Mouse (Mus musculus): ENCODE measurements around the gene Zdhhc11.
"Not testable (repeated sequence)": the region's sequence is repeated elsewhere in the genome, so short reads cannot be mapped to it uniquely, and the experiment has no call there.

Gene Zdhhc11

GRCm38 (mm10) chr13:74006881-74007280, 43.2 kb downstream of the Zdhhc11 start:
- DNase-seq (ENCODE audit: low read depth): not testable (repeated sequence)

- DNase-seq (ENCODE audit: low read depth): not testable (repeated sequence)
These were observed 44.6 kb downstream of the Zdhhc11 start for GRCm38 (mm10) chr13:74008216-74008615.

GRCm38 (mm10) chr13:74008948-74009718, 45.5 kb downstream of the Zdhhc11 start, which contains the start of gene Tppp:
Tppp (plus strand) TSS chr13:74009407.
- DNase-seq (ENCODE audit: low read depth): peak; percentile 82

- DNase-seq (ENCODE audit: low read depth): no peak
These were observed 46.4 kb downstream of the Zdhhc11 start for GRCm38 (mm10) chr13:74009791-74010614.

GRCm38 (mm10) chr13:74010678-74011077, 47.0 kb downstream of the Zdhhc11 start:
- no peak for DNase-seq (ENCODE audit: low read depth)

- DNase-seq (ENCODE audit: low read depth): no peak
These were observed 52.3 kb downstream of the Zdhhc11 start for GRCm38 (mm10) chr13:74015908-74016307.

- no peak for DNase-seq (ENCODE audit: low read depth)
These were observed 53.8 kb downstream of the Zdhhc11 start for GRCm38 (mm10) chr13:74017426-74017825.

GRCm38 (mm10) chr13:74019006-74019405, 55.4 kb downstream of the Zdhhc11 start:
- DNase-seq (ENCODE audit: low read depth): not testable (repeated sequence)

GRCm38 (mm10) chr13:74025151-74026081, 61.8 kb downstream of the Zdhhc11 start:
- no peak for DNase-seq (ENCODE audit: low read depth)

- no peak for DNase-seq (ENCODE audit: low read depth)
These were observed 62.6 kb downstream of the Zdhhc11 start for GRCm38 (mm10) chr13:74026215-74026614.

GRCm38 (mm10) chr13:74028116-74028515, 64.5 kb downstream of the Zdhhc11 start:
- no peak for DNase-seq (ENCODE audit: low read depth)

GRCm38 (mm10) chr13:74029013-74029412, 65.4 kb downstream of the Zdhhc11 start:
- DNase-seq (ENCODE audit: low read depth): no peak

GRCm38 (mm10) chr13:74030691-74031090, 67.0 kb downstream of the Zdhhc11 start:
- DNase-seq (ENCODE audit: low read depth): no peak

- DNase-seq (ENCODE audit: low read depth): no peak
These were observed 67.5 kb downstream of the Zdhhc11 start for GRCm38 (mm10) chr13:74031133-74031532.

GRCm38 (mm10) chr13:74034756-74035155, 71.1 kb downstream of the Zdhhc11 start:
- no peak for DNase-seq (ENCODE audit: low read depth)

- no peak for DNase-seq (ENCODE audit: low read depth)
These were observed 72.1 kb downstream of the Zdhhc11 start for GRCm38 (mm10) chr13:74035776-74036175.

GRCm38 (mm10) chr13:74039926-74040325, 76.3 kb downstream of the Zdhhc11 start:
- DNase-seq (ENCODE audit: low read depth): no peak

All from c-Kit-positive CD71-negative TER-119-negative erythroid progenitor cells, embryonic 14.5 days (primary cell).